Mouse (Mus musculus) kidney, adult 9 months (tissue): ENCODE data around the gene Cxcr1.

ENCODE experiments used
- DNase-seq: peaks from one replicate; pipeline ENCODE4 v3.0.0; 2022

Gene Cxcr1

DNA sequence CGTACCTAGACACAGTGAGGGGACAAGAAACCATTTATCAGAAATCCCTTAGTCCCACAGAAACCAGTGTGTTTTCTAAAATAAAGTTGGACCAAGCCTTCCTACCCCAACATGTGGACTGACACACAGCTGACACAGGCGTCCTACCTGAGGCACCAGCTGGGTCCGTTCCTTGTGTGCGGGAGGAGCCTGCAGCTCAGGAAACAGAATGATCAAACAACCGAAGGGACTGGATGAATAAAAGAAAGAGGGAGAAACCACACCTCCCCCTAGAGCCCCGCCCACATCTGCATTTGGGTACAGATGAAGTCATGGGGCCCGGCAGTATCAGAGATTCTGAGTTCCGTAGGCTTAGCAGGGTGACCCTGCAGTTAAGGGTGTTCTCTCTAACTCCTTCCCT, at the start of gene Cxcr1:
TSS of gene Cxcr1 (minus strand) at position 187 of the 400 bp plus-strand sequence.
- no peak for DNase-seq

DNA sequence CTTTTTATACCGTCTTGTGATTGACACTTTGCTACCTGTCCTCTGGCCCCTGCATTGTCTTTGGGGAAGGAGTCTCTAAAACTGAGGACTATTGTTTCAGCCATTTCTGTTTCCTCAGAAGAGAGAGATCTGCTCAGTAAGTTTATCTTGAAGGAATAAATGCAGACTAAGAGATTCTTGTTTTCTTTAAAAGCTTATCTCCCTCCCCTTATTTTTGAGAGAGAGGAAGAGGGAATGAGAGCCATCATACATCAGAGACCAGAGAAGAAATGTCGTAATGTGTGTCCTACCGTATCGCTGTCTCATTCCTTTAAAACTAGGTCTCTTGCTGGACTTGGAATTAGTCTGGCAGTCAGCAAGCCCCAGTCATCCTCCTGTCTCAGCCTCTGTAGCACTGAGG, 46.4 kb upstream of the Cxcr1 start:
- no peak for DNase-seq

- DNase-seq = no peak
These were observed 45.9 kb upstream of the Cxcr1 start for GRCm38 (mm10) chr1:74240311-74240710.

GRCm38 (mm10) chr1:74239618-74240017, 45.2 kb upstream of the Cxcr1 start:
- no peak for DNase-seq

GRCm38 (mm10) chr1:74239162-74239561, 44.7 kb upstream of the Cxcr1 start:
- DNase-seq = no peak

DNA sequence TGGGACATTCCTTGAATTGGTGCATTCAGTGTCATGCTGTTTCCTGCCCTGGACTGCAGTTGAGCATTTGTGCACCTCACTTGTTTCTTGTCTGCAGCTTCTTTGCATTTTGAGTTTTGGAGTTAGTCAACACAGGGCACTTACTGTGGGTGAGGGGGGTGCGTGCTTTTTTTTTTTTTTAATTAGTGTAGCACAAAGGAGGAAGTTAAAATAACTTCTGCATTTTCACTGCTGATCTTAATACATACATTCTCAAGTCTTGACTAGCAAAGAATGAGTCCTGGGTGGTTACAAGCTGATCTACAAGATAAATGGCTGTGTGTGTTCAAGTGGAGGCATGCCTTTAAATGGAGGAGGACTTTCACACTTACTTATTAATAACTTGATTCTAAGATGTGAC, 43.7 kb upstream of the Cxcr1 start:
- DNase-seq = no peak

GRCm38 (mm10) chr1:74237671-74238070, 43.2 kb upstream of the Cxcr1 start:
- no peak for DNase-seq

DNA sequence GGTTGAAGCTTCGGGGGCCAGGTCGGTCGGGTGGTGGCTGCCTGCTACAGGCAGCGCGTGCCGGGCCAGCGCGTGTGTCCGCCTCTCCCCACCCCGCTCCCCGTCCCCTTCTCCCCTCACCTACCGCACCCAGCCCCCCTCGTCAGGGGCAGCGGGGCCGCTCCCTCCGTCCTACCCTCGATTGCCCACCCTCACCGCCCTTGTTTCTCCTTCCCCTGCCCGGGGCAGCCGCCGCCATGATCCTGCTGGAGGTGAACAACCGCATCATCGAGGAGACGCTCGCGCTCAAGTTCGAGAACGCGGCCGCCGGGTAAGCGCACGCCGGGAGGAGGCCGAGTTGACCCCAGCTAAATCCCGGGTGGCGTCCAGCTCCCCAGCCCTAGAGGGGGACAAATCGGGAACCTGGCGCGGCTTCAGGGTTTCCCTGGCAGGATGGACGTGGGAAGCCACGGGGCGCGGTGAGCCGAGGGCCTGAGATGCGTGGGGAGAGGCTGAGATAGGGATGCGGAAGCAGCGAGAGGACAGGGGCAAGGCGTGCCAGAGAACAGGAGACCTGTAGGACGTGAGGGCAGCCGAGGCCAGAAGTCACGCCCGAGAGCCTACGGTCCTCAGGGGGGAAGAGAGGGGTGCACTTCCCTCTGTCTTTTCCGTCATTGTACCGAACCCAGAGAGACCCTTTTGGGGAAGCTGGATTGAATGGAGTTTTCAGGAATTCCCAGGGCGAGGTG, 42.3 kb upstream of the Cxcr1 start:
- DNase-seq = peak; percentile 48

DNA sequence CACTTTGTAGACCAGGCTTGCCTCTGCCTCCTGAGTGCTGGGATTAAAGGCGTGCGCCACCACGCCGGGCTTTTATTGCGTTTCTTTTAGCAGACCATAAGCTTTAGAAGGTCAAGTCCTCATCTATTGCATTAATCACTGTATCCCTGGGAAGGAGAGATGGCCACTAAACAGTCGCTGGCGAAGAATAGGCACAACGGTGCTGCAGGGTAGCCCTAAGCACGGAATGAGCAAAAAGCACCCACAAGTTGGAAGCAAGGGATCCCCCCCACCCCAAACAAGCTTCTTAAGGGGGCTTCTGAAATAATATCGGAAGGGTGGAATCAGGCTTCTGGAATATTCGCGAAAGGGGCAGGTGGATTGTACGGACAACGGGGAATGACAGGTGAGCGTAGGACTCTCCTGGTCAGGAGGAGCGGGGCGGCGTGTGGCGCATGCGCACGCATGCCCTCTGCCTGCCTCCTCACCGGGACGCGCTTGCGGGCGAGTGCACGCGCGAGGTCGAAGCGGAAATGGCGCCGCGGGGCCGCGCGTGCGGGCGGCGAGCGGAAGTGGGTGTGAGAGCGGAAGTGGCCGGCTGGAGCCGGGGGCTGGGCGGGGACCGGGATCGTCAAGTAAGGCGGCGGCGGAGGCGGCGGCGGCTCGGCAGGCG, 41.6 kb upstream of the Cxcr1 start, which contains the start of gene Arpc2:
TSS of gene Arpc2 (plus strand) at position 147 of the 652 bp plus-strand sequence.
- peak; percentile 97 for DNase-seq

DNA sequence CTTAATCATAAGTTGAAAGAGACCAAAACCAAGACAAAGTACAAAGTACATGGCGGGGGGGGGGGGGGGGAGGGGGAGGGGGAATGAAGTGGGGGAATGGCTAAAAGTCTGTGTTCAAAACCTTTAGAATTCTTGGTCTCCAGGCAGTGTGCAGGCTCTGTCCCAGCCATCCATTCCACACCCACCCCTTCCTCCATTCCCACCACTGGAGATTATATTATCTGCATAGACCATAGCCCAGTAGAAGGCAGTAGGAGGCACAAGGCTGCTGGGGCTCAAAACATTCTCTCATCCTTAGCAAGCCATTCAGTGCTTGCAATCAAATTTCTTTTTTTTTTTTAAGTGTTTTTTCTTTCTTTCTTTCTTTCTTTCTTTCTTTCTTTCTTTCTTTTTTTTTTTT, 36.6 kb upstream of the Cxcr1 start:
- no peak for DNase-seq

GRCm38 (mm10) chr1:74229942-74230341, 35.5 kb upstream of the Cxcr1 start:
- DNase-seq = no peak

GRCm38 (mm10) chr1:74227317-74227716, 32.9 kb upstream of the Cxcr1 start:
- DNase-seq = peak; percentile 73

- no peak for DNase-seq
These were observed 25.5 kb upstream of the Cxcr1 start for GRCm38 (mm10) chr1:74219922-74220321.

DNA sequence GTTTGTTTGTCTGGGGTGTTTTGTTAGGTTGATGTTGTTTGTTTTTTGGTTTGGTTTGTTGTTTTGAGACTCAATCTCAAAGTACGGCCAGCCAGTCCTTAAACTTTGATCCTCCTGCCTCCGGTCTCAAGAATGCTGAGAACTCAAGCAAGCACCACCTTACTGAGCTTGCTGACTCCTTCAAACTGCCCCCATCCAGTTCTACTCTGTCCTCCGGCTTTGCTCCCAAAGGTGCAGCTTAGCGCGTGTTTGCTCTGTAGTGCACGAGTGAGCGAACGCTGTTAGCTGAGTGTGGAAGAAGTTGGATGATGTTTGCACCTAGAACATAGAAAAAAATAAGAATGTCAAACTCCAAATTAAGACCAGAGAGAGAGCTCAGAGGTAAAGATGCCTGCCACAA, 14.5 kb upstream of the Cxcr1 start:
- no peak for DNase-seq

DNA sequence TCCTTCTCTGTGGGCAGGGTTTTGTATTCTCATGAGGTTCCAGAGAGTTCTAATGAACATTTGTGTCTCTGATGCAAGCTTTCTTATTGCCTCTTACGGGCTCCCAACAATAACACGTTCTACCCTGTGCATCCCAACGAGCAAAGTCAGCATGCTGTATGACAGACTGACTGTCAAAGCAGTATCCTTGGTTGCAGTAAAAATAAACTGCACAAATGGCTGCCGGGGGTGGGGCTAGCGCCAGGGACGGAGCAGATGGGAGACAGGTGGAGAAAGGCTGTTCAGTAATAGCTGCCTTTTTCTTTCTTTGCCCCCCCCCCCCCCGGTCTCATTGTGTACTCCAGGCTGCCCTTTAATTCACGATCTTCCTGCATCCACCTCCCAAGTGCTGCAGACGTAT, 13.5 kb upstream of the Cxcr1 start:
- DNase-seq = no peak

DNA sequence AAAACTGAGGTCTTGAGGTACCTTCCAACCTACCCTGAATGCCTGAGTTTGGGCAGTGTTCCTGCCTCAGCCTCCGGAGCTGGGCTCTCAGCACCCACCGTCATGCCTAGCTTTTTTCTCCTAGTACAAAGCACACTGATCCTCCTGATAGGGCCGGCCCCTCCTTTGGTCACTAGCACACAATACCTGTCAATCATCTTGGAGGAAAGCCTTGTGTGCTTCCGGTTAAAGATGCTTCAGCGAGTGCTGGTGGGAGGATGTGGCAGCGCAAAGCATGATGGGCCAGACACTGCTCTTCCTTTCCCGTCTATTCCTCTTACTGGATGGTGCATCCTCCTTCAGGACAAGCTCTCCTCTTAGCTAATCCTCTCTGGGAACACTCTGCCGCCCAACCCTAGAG, 12.2 kb upstream of the Cxcr1 start:
- DNase-seq = no peak

DNA sequence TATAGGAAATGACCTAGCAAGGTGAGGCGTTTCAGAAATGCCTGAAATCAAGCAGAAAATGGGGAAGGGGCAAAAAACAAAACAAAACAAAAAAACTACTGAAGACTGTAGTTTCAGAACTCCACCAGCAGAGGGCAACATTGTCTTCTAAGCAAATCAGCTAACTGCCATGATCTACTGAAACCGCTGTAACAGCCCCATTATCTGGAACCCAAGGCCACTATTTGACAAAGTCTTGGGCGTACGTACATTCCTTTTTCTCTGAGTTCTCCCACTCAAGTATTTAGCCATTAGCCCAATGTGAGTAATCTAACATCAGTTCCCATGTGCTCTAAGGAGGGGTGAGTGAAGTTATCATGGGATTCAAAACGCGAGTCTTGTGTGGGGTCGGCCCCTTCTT, 11.4 kb upstream of the Cxcr1 start:
- DNase-seq = peak; percentile 50

DNA sequence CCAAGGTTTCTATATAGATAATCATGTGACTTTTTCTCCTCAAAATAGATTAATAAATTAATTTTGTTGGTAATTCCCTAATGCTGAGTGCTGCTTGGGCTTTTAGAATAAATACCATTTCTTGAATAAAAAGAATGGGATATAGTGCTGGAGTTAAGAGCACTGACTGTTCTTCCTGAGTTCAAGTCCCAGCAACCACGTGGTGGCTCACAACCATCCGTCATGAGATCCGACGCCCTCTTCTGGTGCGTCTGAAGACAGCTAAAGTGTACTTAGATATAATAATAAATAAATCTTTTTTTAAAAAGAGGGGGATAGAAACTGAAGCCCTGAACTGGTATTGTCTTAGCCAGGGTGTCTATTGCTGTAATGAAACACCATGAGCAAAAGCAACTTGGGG, 9.0 kb upstream of the Cxcr1 start:
- DNase-seq = no peak

DNA sequence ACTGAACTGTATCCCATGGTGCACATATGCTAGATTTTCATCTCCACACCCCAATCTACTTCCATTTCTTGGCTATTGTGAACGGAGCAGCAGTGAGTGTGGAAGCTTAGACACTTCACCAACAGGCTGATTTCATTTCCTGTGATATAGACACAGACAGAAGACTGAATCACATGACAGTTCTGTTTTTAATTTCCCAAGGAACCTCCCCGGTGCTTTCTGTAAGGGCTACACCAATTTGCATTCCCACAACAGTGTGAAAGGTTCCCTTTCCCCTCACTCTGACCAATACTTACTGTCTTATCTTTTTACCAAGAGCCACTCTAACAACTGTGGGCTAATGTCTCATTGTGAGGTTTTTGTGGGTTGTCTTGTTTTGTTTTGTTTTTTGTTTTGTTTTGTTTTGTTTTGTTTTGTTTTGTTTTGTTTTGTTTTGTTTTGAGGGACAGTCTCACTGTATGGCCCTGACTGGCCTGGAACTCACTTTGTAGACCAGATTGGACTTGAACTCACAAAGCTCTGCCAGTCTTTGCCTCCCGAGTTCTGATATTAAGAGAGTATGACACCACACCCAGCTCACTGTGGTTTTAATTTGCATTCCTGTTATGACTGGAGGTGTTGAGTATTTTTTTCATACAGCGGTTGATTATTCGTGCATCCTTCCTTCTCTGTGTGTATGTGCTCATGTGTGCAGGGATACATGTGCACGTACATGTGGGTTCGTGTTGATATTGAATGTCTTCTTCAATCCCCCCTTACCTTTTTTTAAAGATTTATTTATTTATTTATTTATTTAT, 6.8 kb upstream of the Cxcr1 start:
- DNase-seq = no peak

- no peak for DNase-seq
These were observed 4.6 kb upstream of the Cxcr1 start for GRCm38 (mm10) chr1:74199046-74199445.

GRCm38 (mm10) chr1:74197726-74198470, 3.5 kb upstream of the Cxcr1 start:
- DNase-seq = no peak

DNA sequence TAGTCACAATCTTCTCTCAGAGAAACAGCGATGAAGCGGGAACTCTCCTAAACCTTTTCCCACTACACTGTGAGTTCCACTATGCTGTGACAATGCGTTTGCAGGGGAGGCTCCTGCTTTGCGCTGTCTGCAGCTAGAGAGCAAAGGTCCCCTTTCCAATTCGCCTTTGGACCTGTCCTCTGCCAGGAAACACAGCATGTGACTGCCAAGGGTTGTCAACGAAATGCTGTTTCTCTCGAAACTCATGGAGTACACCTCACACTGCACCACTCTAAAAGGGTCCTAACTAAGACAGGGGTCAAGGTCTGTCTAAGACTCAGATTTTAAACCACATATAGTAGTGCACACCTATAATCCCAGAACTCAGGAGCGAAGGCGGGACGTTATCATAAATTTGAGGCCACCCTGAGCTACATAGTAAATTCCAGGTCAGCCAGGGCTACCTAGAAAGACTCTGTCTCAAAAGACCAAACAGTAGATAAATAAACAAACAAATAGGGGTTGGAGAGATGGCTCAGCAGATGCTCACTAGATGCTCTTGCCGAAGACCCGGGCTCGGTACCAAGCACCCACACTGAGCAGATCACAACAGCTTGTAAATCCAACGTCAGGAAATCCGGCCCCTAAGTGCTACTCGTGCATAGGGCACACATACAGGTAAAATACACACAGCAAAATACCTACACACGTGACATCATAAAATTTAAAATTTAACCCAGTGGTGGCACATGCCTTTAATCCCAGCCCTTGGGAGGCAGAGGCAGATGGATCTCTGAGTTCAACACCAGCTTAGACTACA, 2.4 kb upstream of the Cxcr1 start:
- peak; percentile 86 for DNase-seq
